Mouse (Mus musculus) heart, adult 10 weeks (tissue): ENCODE results near the gene Ociad1. TPM values are rescaled to one million over a fixed set of nuclear protein-coding genes. Genes with fewer than 3 reads are reported as not detected.

Source experiments
- polyA plus RNA-seq: library from polyadenylated mRNA; stranded (reverse); fragments of 350-450 nt; fragmentation: Illumina TruSeq; extraction: RNeasy Lipid Tissue Mini Kit (QIAGEN cat#74804); gene quantifications from one replicate; pipeline ENCODE4 v1.2.3, GENCODE M21; 2014; ENCODE audit warnings: low read depth, low replicate concordance

Gene Ociad1
- polyA plus RNA-seq = 214 TPM

GRCm38 (mm10) chr5:73292502-73293457 is at the start of gene Ociad1:
Ociad1 (plus strand) TSS chr5:73292784.

GRCm38 (mm10) chr5:73256352-73257065 is 36.1 kb upstream of the Ociad1 start, which contains the start of gene Fryl:
Fryl (minus strand) TSS chr5:73256619.

GRCm38 (mm10) chr5:73340723-73341235 is 48.2 kb downstream of the Ociad1 start, which contains the start of gene Ociad2:
Ociad2 (minus strand) TSS chr5:73341028.

Other genes with a start within 250 kb of the Ociad1 start
- gene Fryl, start 36.2 kb upstream of the Ociad1 start, polyA plus RNA-seq = 32.4 TPM
- 4.7 TPM for gene Ociad2, start 48.2 kb downstream of the Ociad1 start, polyA plus RNA-seq
- not detected for gene Cwh43, start 113.3 kb downstream of the Ociad1 start, polyA plus RNA-seq
- gene Dcun1d4, start 188.2 kb downstream of the Ociad1 start, polyA plus RNA-seq = 9.9 TPM